Mouse (Mus musculus): Measurements from ENCODE around the gene Ccdc14. TPM values are rescaled to one million over a fixed set of nuclear protein-coding genes. Genes with fewer than 3 reads are reported as not detected.
A peak's percentile ranks its signal among the peaks of the same experiment; 100 is the strongest.

Ccdc14 gene
- polyA plus RNA-seq, 1 experiment from 2014 or later, result 2.9 TPM

- H3K4me1 ChIP-seq (ENCODE audit: control insufficient read depth, insufficient read depth, low read depth, low read length), result peaks cover 4% of the 10 kb centered on the region; the same call in 1 of the 2 replicates
- ATAC-seq, result peak; percentile 89
- no peaks in the 10 kb centered on the region for H3K9me3 ChIP-seq (ENCODE audit: control insufficient read depth, low read length)
- H3K27me3 ChIP-seq (replicated peaks; ENCODE audit: control insufficient read depth, insufficient read depth, low read length), result peaks cover 12% of the 10 kb centered on the region
- no peak overlapping the region for H3K9ac ChIP-seq (ENCODE audit: low read depth, low read length)
- no peaks in the 10 kb centered on the region for H3K36me3 ChIP-seq (ENCODE audit: control insufficient read depth, insufficient read depth, low read length)
- H3K4me3 ChIP-seq (ENCODE audit: low read length), result peak overlapping the region; percentile 27
- 3% methylated on average over 20 of the region's 20 CpGs for WGBS
- H3K27ac ChIP-seq (ENCODE audit: low read depth, low read length), result no peak overlapping the region
- peak overlapping the region; percentile 59 for H3K4me2 ChIP-seq (ENCODE audit: low read length)
These were observed 23.2 kb upstream of the Ccdc14 start for GRCm38 (mm10) chr16:34667031-34667726.

DNA sequence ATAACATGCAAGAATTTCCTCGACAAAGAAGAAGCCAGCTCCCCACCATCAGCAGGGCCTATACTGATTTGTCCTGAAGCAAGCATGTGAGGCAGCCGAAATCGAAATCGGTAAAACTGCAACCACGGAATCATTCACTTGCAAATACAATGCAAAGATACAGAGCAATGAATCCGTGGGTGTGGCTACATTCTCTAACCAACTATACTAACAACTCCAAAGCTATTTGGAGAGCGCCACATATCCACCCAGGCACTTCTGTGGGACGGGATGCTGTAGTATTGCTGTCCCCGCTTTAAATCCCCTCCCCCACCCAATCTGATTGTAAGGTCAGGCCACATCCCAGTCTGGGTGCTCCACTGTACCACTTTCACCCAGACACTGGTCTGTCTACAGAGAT lies 22.1 kb upstream of the Ccdc14 start:
- Histone ChIP-seq H3K9me3 (ENCODE audit: control insufficient read depth, low read length) (no peaks in the 10 kb centered on the region), H3K4me3 (ENCODE audit: low read length) (no peak overlapping the region), H3K27ac (ENCODE audit: low read depth, low read length) (no peak overlapping the region), H3K36me3 (ENCODE audit: control insufficient read depth, insufficient read depth, low read length) (no peaks in the 10 kb centered on the region), H3K4me2 (ENCODE audit: low read length) (no peak overlapping the region), H3K4me1 (ENCODE audit: control insufficient read depth, insufficient read depth, low read depth, low read length) (peaks cover 4% of the 10 kb centered on the region; the same call in 1 of the 2 replicates), H3K9ac (ENCODE audit: low read depth, low read length) (no peak overlapping the region), H3K27me3 (replicated peaks; ENCODE audit: control insufficient read depth, insufficient read depth, low read length) (peaks cover 12% of the 10 kb centered on the region)
- WGBS, result 79% methylated on average over 9 of the region's 9 CpGs
- ATAC-seq, result 0 out of 2 replicates have a peak, but pooled peaks have one; percentile 24

- no peaks in the 10 kb centered on the region for H3K36me3 ChIP-seq (ENCODE audit: control insufficient read depth, insufficient read depth, low read length)
- no peak overlapping the region for H3K27ac ChIP-seq (ENCODE audit: low read depth, low read length)
- no peak overlapping the region for H3K4me3 ChIP-seq (ENCODE audit: low read length)
- H3K9me3 ChIP-seq (ENCODE audit: control insufficient read depth, low read length), result no peaks in the 10 kb centered on the region
- no peak for ATAC-seq
- no peak overlapping the region for H3K9ac ChIP-seq (ENCODE audit: low read depth, low read length)
- H3K27me3 ChIP-seq (replicated peaks; ENCODE audit: control insufficient read depth, insufficient read depth, low read length), result peaks cover 4% of the 10 kb centered on the region
- no peak overlapping the region for H3K4me2 ChIP-seq (ENCODE audit: low read length)
- H3K4me1 ChIP-seq (ENCODE audit: control insufficient read depth, insufficient read depth, low read depth, low read length), result peaks cover 4% of the 10 kb centered on the region; the same call in 1 of the 2 replicates
- 47% methylated on average over 7 of the region's 7 CpGs for WGBS
These were observed 18.4 kb upstream of the Ccdc14 start for GRCm38 (mm10) chr16:34671966-34672365.

- H3K4me3 ChIP-seq (ENCODE audit: low read length), result no peak overlapping the region
- no peak overlapping the region for H3K9ac ChIP-seq (ENCODE audit: low read depth, low read length)
- H3K27ac ChIP-seq (ENCODE audit: low read depth, low read length), result no peak overlapping the region
- peaks cover 4% of the 10 kb centered on the region for H3K27me3 ChIP-seq (replicated peaks; ENCODE audit: control insufficient read depth, insufficient read depth, low read length)
- H3K9me3 ChIP-seq (ENCODE audit: control insufficient read depth, low read length), result no peaks in the 10 kb centered on the region
- 47% methylated on average over 3 of the region's 3 CpGs for WGBS
- no peak for ATAC-seq
- no peaks in the 10 kb centered on the region for H3K36me3 ChIP-seq (ENCODE audit: control insufficient read depth, insufficient read depth, low read length)
- H3K4me2 ChIP-seq (ENCODE audit: low read length), result no peak overlapping the region
- H3K4me1 ChIP-seq (ENCODE audit: control insufficient read depth, insufficient read depth, low read depth, low read length), result no peaks in the 10 kb centered on the region; the same call in 1 of the 2 replicates
These were observed 17.6 kb upstream of the Ccdc14 start for GRCm38 (mm10) chr16:34672822-34673221.

- Histone ChIP-seq H3K4me2 (ENCODE audit: low read length) (no peak overlapping the region), H3K9ac (ENCODE audit: low read depth, low read length) (no peak overlapping the region), H3K9me3 (ENCODE audit: control insufficient read depth, low read length) (no peaks in the 10 kb centered on the region), H3K36me3 (ENCODE audit: control insufficient read depth, insufficient read depth, low read length) (no peaks in the 10 kb centered on the region), H3K4me1 (ENCODE audit: control insufficient read depth, insufficient read depth, low read depth, low read length) (no peaks in the 10 kb centered on the region; the same call in 1 of the 2 replicates), H3K4me3 (ENCODE audit: low read length) (no peak overlapping the region), H3K27me3 (replicated peaks; ENCODE audit: control insufficient read depth, insufficient read depth, low read length) (no peaks in the 10 kb centered on the region), H3K27ac (ENCODE audit: low read depth, low read length) (no peak overlapping the region)
- WGBS, result 56% methylated on average over 6 of the region's 6 CpGs
- no peak for ATAC-seq
These were observed 16.1 kb upstream of the Ccdc14 start for GRCm38 (mm10) chr16:34674365-34674764.

DNA sequence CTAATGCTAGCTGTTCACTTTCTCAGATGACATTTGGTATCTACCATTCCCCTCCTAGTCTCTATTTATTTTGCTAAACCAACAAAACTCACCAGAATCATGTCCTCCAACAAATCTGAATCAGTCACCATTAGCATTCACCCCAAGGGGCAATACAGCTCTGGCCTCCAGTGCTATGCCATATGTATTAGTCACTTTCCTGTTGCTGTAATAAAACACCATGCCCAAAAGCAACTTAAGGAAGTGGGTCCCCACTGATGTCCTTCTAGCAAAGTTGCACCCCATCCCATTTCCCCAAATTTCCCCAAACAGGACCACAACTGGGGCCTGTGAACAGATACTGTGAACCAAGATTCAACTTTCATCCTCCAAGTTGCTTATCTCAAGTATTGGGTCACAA lies 8.6 kb upstream of the Ccdc14 start:
- Histone ChIP-seq H3K4me2 (ENCODE audit: low read length) (no peak overlapping the region), H3K27me3 (replicated peaks; ENCODE audit: control insufficient read depth, insufficient read depth, low read length) (no peaks in the 10 kb centered on the region)
- ATAC-seq, result no peak

DNA sequence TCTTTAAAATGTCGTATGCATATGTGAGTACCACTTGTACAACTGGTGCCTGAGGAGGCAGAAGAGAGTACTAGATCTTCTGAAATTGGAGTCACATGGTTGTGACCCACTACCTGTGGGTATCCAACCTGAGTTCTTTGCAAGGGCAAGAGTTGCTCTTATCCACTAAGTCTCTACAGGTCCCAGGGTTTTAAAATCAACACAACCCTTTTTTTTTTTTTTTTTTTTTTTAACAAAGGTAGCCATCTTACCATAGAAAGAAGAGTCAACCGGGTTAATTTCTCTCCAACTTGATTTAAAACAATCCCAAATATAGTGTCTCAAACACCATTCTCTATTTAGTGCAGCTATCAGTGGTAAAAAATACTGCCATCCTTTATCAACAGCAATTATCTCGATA lies 537 bp upstream of the Ccdc14 start:
- H3K4me2 ChIP-seq (ENCODE audit: low read length), result peak overlapping the region; percentile 91
- peak overlapping the region; percentile 90; the same call in 1 of the 2 replicates for H3K27ac ChIP-seq (ENCODE audit: low read depth, low read length)
- peak overlapping the region; percentile 69 for H3K4me3 ChIP-seq (ENCODE audit: low read length)
- 70% methylated on average over 3 of the region's 3 CpGs for WGBS
- peaks cover 6% of the 10 kb centered on the region for H3K4me1 ChIP-seq (ENCODE audit: control insufficient read depth, insufficient read depth, low read depth, low read length)
- H3K9me3 ChIP-seq (ENCODE audit: control insufficient read depth, low read length), result no peaks in the 10 kb centered on the region
- no peak overlapping the region for H3K9ac ChIP-seq (ENCODE audit: low read depth, low read length)
- ATAC-seq, result no peak
- H3K27me3 ChIP-seq (replicated peaks; ENCODE audit: control insufficient read depth, insufficient read depth, low read length), result no peaks in the 10 kb centered on the region
- H3K36me3 ChIP-seq (ENCODE audit: control insufficient read depth, insufficient read depth, low read length), result no peaks in the 10 kb centered on the region

More for the DNA sequence above, 8.6 kb upstream of the Ccdc14 start:
- Histone ChIP-seq H3K9ac (ENCODE audit: low read depth, low read length) (no peak overlapping the region), H3K9me3 (ENCODE audit: control insufficient read depth, low read length) (no peaks in the 10 kb centered on the region), H3K4me3 (ENCODE audit: low read length) (no peak overlapping the region), H3K4me1 (ENCODE audit: control insufficient read depth, insufficient read depth, low read depth, low read length) (no peaks in the 10 kb centered on the region), H3K36me3 (ENCODE audit: control insufficient read depth, insufficient read depth, low read length) (no peaks in the 10 kb centered on the region), H3K27ac (ENCODE audit: low read depth, low read length) (no peak overlapping the region)

- H3K27ac ChIP-seq (ENCODE audit: low read depth, low read length), result no peak overlapping the region; the same call in 1 of the 2 replicates
- ATAC-seq, result no peak
- WGBS, result 10% methylated on average over 11 of the region's 11 CpGs
- no peaks in the 10 kb centered on the region for H3K36me3 ChIP-seq (ENCODE audit: control insufficient read depth, insufficient read depth, low read length)
- H3K27me3 ChIP-seq (replicated peaks; ENCODE audit: control insufficient read depth, insufficient read depth, low read length), result no peaks in the 10 kb centered on the region
- peak overlapping the region; percentile 69 for H3K9ac ChIP-seq (ENCODE audit: low read depth, low read length)
- no peaks in the 10 kb centered on the region for H3K9me3 ChIP-seq (ENCODE audit: control insufficient read depth, low read length)
- H3K4me2 ChIP-seq (ENCODE audit: low read length), result peak overlapping the region; percentile 91
- H3K4me3 ChIP-seq (ENCODE audit: low read length), result peak overlapping the region; percentile 69
- peaks cover 6% of the 10 kb centered on the region for H3K4me1 ChIP-seq (ENCODE audit: control insufficient read depth, insufficient read depth, low read depth, low read length)
These were observed 740 bp downstream of the Ccdc14 start for GRCm38 (mm10) chr16:34691156-34691555.

DNA sequence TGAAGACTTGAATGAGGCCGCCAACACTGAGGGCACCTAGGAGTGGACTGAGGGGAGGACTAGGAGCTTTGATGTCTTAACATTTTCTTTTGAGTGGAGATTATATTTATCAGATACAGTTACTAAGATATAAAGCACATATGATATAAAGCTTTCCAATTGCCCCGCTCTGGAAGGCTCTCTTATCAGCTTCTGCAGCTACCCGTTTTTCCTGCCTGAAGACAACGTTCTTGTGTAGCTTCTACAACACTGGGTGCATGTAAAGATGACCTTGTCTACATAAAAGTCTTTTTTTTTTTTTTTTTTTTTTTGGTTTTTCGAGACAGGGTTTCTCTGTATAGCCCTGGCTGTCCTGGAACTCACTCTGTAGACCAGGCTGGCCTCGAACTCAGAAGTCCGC lies 4.1 kb downstream of the Ccdc14 start:
- no peak overlapping the region for H3K9ac ChIP-seq (ENCODE audit: low read depth, low read length)
- no peak overlapping the region for H3K4me2 ChIP-seq (ENCODE audit: low read length)
- H3K9me3 ChIP-seq (ENCODE audit: control insufficient read depth, low read length), result no peaks in the 10 kb centered on the region
- no peak overlapping the region for H3K27ac ChIP-seq (ENCODE audit: low read depth, low read length)
- peaks cover 6% of the 10 kb centered on the region for H3K4me1 ChIP-seq (ENCODE audit: control insufficient read depth, insufficient read depth, low read depth, low read length)
- no peak for ATAC-seq
- no peaks in the 10 kb centered on the region for H3K27me3 ChIP-seq (replicated peaks; ENCODE audit: control insufficient read depth, insufficient read depth, low read length)
- no peak overlapping the region for H3K4me3 ChIP-seq (ENCODE audit: low read length)
- H3K36me3 ChIP-seq (ENCODE audit: control insufficient read depth, insufficient read depth, low read length), result no peaks in the 10 kb centered on the region
- 98% methylated on average over 6 of the region's 7 CpGs for WGBS
